Mouse (Mus musculus) CH12.LX (cell line): ENCODE measurements around the gene Neurod2. TPM values are rescaled to one million over a fixed set of nuclear protein-coding genes. Genes with fewer than 3 reads are reported as not detected.

ENCODE experiments used
- DNase-seq: peaks from one replicate; pipeline ENCODE4 v3.0.0-alpha.2; 2013; ENCODE audit errors: extremely low read depth
- H3K27ac ChIP-seq: 2 replicates; pipeline ENCODE4 v1.5.1; 2012; ENCODE audit warnings: low read depth, mild to moderate bottlenecking, control low read depth, moderate library complexity; ENCODE audit not compliant: insufficient read depth
- H3K27me3 ChIP-seq: replicated peaks from 2 replicates; pipeline ENCODE3; 2012; ENCODE audit warnings: inconsistent platforms
- H3K36me3 ChIP-seq, 2 experiments: replicated peaks in 1 of 2; 2 replicates each; pipeline versions ENCODE3 to v1.6.1; 2012; ENCODE audit warnings: inconsistent platforms in 1 of 2, low read length in 1 of 2, mild to moderate bottlenecking in 1 of 2, mixed read lengths in 1 of 2, moderate library complexity in 1 of 2; ENCODE audit not compliant: control insufficient read depth in 1 of 2, insufficient read depth in 1 of 2
- H3K4me1 ChIP-seq, 2 experiments: 2 replicates each; pipeline ENCODE4 v1.6.1; 2012; ENCODE audit warnings: inconsistent platforms in 1 of 2, moderate library complexity in 1 of 2; ENCODE audit not compliant: insufficient read depth in 2 of 2, control insufficient read depth in 1 of 2
- H3K4me2 ChIP-seq: 2 replicates; pipeline ENCODE4 v1.6.1; 2012; ENCODE audit warnings: low read depth, mild to moderate bottlenecking, control low read depth; ENCODE audit not compliant: poor library complexity, insufficient read depth, severe bottlenecking
- H3K4me3 ChIP-seq, 3 experiments: fragments of 150-350 bp in 1 of 3; sonication (generic) in 1 of 3; replicated peaks in 1 of 3; 2 replicates each; pipeline versions ENCODE3 to v1.5.1; 2011 to 2012; ENCODE audit warnings: low read depth in 2 of 3, low read length in 2 of 3, mild to moderate bottlenecking in 2 of 3, moderate library complexity in 2 of 3, control low read depth in 1 of 3, improper control_type of control experiment in 1 of 3, inconsistent platforms in 1 of 3, mixed read lengths in 1 of 3; ENCODE audit not compliant: poor library complexity in 1 of 3
- H3K79me2 ChIP-seq: replicated peaks from 2 replicates; pipeline ENCODE4 v1.6.1; 2012; ENCODE audit warnings: mild to moderate bottlenecking, moderate library complexity; ENCODE audit not compliant: control insufficient read depth, poor library complexity, insufficient read depth, severe bottlenecking; ENCODE audit errors: extremely low read depth
- H3K9ac ChIP-seq: 2 replicates; pipeline ENCODE4 v1.6.1; 2012; ENCODE audit warnings: low read depth, mild to moderate bottlenecking, control low read depth, moderate library complexity; ENCODE audit not compliant: insufficient read depth
- H3K9me3 ChIP-seq: replicated peaks from 2 replicates; pipeline ENCODE3; 2012; ENCODE audit warnings: low read length, inconsistent platforms, mixed read lengths
- BHLHE40 ChIP-seq: IDR thresholded peaks from 2 replicates; pipeline ENCODE4 v1.6.1; 2011; ENCODE audit warnings: mild to moderate bottlenecking, low read depth, low read length, improper control_type of control experiment
- CHD1 ChIP-seq: IDR thresholded peaks from 2 replicates; pipeline ENCODE4 v1.6.1; 2012; ENCODE audit warnings: low read depth, low read length, improper control_type of control experiment, inconsistent platforms
- CTCF ChIP-seq, 2 experiments: IDR thresholded peaks in 1 of 2; conservative IDR thresholded peaks in 1 of 2; 2 replicates each; pipeline ENCODE4 v1.5.1; 2011 to 2012; ENCODE audit warnings: low read depth in 2 of 2, low read length in 2 of 2, improper control_type of control experiment in 1 of 2, inconsistent platforms in 1 of 2, mild to moderate bottlenecking in 1 of 2, moderate library complexity in 1 of 2
- E2F4 ChIP-seq: IDR thresholded peaks from 2 replicates; pipeline ENCODE4 v1.6.1; 2011; ENCODE audit warnings: low read depth, low read length, improper control_type of control experiment; ENCODE audit not compliant: insufficient replicate concordance
- ETS1 ChIP-seq: conservative IDR thresholded peaks from 2 replicates; pipeline ENCODE4 v1.6.1; 2012; ENCODE audit warnings: low read depth, mild to moderate bottlenecking, inconsistent platforms, low read length, improper control_type of control experiment, moderate library complexity
- IRF4 ChIP-seq: IDR thresholded peaks from 2 replicates; pipeline ENCODE4 v1.6.1; 2014; ENCODE audit warnings: low read depth, mild to moderate bottlenecking, inconsistent platforms, low read length, improper control_type of control experiment
- JUND ChIP-seq: conservative IDR thresholded peaks from 2 replicates; pipeline ENCODE4 v1.6.1; 2011; ENCODE audit warnings: low read depth, low read length, improper control_type of control experiment
- KAT2A ChIP-seq: IDR thresholded peaks from 2 replicates; pipeline ENCODE4 v1.6.1; 2012; ENCODE audit warnings: low read length, improper control_type of control experiment, inconsistent platforms; ENCODE audit not compliant: insufficient replicate concordance
- MAFK ChIP-seq: IDR thresholded peaks from 2 replicates; pipeline ENCODE4 v1.6.1; 2011; ENCODE audit warnings: low read length, improper control_type of control experiment; ENCODE audit not compliant: insufficient replicate concordance
- MAZ ChIP-seq: IDR thresholded peaks from 2 replicates; pipeline ENCODE4 v1.6.1; 2012; ENCODE audit warnings: low read depth, mild to moderate bottlenecking, inconsistent platforms, low read length, improper control_type of control experiment, moderate library complexity
- MEF2A ChIP-seq: IDR thresholded peaks from 2 replicates; pipeline ENCODE4 v1.6.1; 2014; ENCODE audit warnings: low read depth, mild to moderate bottlenecking, inconsistent platforms, low read length, improper control_type of control experiment, borderline replicate concordance
- MXI1 ChIP-seq: IDR thresholded peaks from 2 replicates; pipeline ENCODE4 v1.6.1; 2011; ENCODE audit warnings: mild to moderate bottlenecking, low read depth, low read length, improper control_type of control experiment
- PAX5 ChIP-seq: IDR thresholded peaks from 2 replicates; pipeline ENCODE4 v1.6.1; 2012; ENCODE audit warnings: low read length, inconsistent platforms, mixed read lengths
- POLR2A ChIP-seq: IDR thresholded peaks from 2 replicates; pipeline ENCODE4 v1.6.1; 2011; ENCODE audit warnings: low read depth, mild to moderate bottlenecking, improper control_type of control experiment, low read length
- POLR2AphosphoS2 ChIP-seq: IDR thresholded peaks from 2 replicates; pipeline ENCODE4 v1.6.1; 2011; ENCODE audit warnings: low read depth, low read length, improper control_type of control experiment
- RAD21 ChIP-seq: IDR thresholded peaks from 2 replicates; pipeline ENCODE4 v1.6.1; 2011; ENCODE audit warnings: low read depth, mild to moderate bottlenecking, low read length, improper control_type of control experiment, moderate library complexity
- TBP ChIP-seq: conservative IDR thresholded peaks from 2 replicates; pipeline ENCODE4 v1.6.1; 2011; ENCODE audit warnings: low read depth, low read length, improper control_type of control experiment
- UBTF ChIP-seq: IDR thresholded peaks from 2 replicates; pipeline ENCODE4 v1.6.1; 2012; ENCODE audit warnings: low read depth, mild to moderate bottlenecking, inconsistent platforms, low read length, improper control_type of control experiment, moderate library complexity
- USF1 ChIP-seq: IDR thresholded peaks from 2 replicates; pipeline ENCODE4 v1.6.1; 2014; ENCODE audit warnings: low read depth, mild to moderate bottlenecking, inconsistent platforms, low read length, improper control_type of control experiment
- USF2 ChIP-seq: conservative IDR thresholded peaks from 2 replicates; pipeline ENCODE4 v1.6.1; 2011; ENCODE audit warnings: low read depth, low read length, improper control_type of control experiment
- ZC3H11A ChIP-seq: IDR thresholded peaks from 2 replicates; pipeline ENCODE4 v1.6.1; 2012; ENCODE audit warnings: low read depth, mild to moderate bottlenecking, inconsistent platforms, low read length, improper control_type of control experiment
- ZKSCAN1 ChIP-seq: IDR thresholded peaks from 2 replicates; pipeline ENCODE4 v1.6.1; 2012; ENCODE audit warnings: low read depth, inconsistent platforms, low read length, improper control_type of control experiment, borderline replicate concordance
- ZMIZ1 ChIP-seq: IDR thresholded peaks from 2 replicates; pipeline ENCODE4 v1.6.1; 2012; ENCODE audit warnings: low read depth, mild to moderate bottlenecking, inconsistent platforms, low read length, improper control_type of control experiment
- ZNF384 ChIP-seq: IDR thresholded peaks from 2 replicates; pipeline ENCODE4 v1.6.1; 2012; ENCODE audit warnings: low read depth, low read length, improper control_type of control experiment, inconsistent platforms
- dilution Hi-C: fragments of 300-500 bp; cut with MboI; formaldehyde crosslinking; loops from 2 replicates; pipeline ENCODE4 v1.14.3; 2020; ENCODE audit warnings: low sequenced_read_pairs; ENCODE audit not compliant: extremely low pct_unique_long_range_greater_than_20kb, extremely low pct_ligation_motif_present
- in situ Hi-C: fragments of 300-500 bp; cut with MboI; formaldehyde crosslinking; loops from 3 replicates; pipeline ENCODE4 v1.14.3; 2019; ENCODE audit warnings: low sequenced_read_pairs, low pct_ligation_motif_present, low pct_unique_long_range_greater_than_20kb, mixed read lengths
- polyA plus RNA-seq: library from polyadenylated mRNA; unstranded; fragments of >175 nt; gene quantifications from 2 replicates; pipeline ENCODE4 v1.2.1, GENCODE M21; 2012; ENCODE audit warnings: low read depth; ENCODE audit not compliant: insufficient read length
- total RNA-seq, 2 experiments: library from RNA; depleted of rRNA; stranded (reverse); fragments of 300-350 nt in 1 of 2; fragments of >200 nt in 1 of 2; gene quantifications; 2 replicates each; pipeline ENCODE4 v1.2.3; 2012 to 2014

Neurod2 gene
- total and polyA plus RNA-seq, 3 experiments: not detected

- Histone ChIP-seq H3K79me2 (no peaks in the 10 kb centered on the region), H3K4me2 (no peak overlapping the region), H3K36me3 (no peaks in the 10 kb centered on the region), H3K4me1 (peaks cover 2 to 16% of the 10 kb centered on the region in 2 experiments), H3K9me3 (no peaks in the 10 kb centered on the region), H3K27me3 (peaks cover 95% of the 10 kb centered on the region), H3K9ac (no peak overlapping the region), H3K27ac (no peak overlapping the region), H3K4me3 (no peak overlapping the region)
- in situ Hi-C loops: no loop called here
- DNase-seq: no peak
- TF ChIP-seq IRF4: no peak
- TF ChIP-seq CTCF (conservative IDR thresholded peaks at IDR 0.05 in 1 of 2, IDR thresholded peaks at IDR 0.05 in 1 of 2; ENCODE audit: low read depth in 2 of 2, low read length in 2 of 2): no peak
- no peak for TF ChIP-seq ETS1
- TF ChIP-seq POLR2AphosphoS2: no peak
- TF ChIP-seq CHD1: no peak
- TF ChIP-seq USF1: no peak
- no peak for TF ChIP-seq ZKSCAN1
- TF ChIP-seq POLR2A: no peak
- TF ChIP-seq UBTF: no peak
- TF ChIP-seq MAFK: no peak
- TF ChIP-seq E2F4: no peak
- TF ChIP-seq USF2: no peak
- TF ChIP-seq MXI1: no peak
- no peak for TF ChIP-seq PAX5
- TF ChIP-seq KAT2A: no peak
- dilution Hi-C loops: no loop called here
Observed at GRCm38 (mm10) chr11:98298484-98299205, 30.8 kb downstream of the Neurod2 start.

GRCm38 (mm10) chr11:98297778-98298177 lies 31.7 kb downstream of the Neurod2 start:
- dilution Hi-C loops: no loop called here
- in situ Hi-C loops: no loop called here
- no peak overlapping the region for H3K9ac ChIP-seq
- H3K9me3 ChIP-seq: no peaks in the 10 kb centered on the region
- no peak overlapping the region for H3K27ac ChIP-seq
- TF ChIP-seq CHD1 (no peak), MEF2A (no peak), MAFK (no peak), USF2 (no peak), MAZ (no peak), TBP (no peak), RAD21 (no peak), ZMIZ1 (no peak), ZNF384 (no peak), PAX5 (no peak), JUND (no peak), ZC3H11A (no peak), POLR2A (no peak), POLR2AphosphoS2 (no peak), BHLHE40 (no peak)
- no peaks in the 10 kb centered on the region for H3K79me2 ChIP-seq
- H3K4me3 ChIP-seq: no peak overlapping the region
- no peak overlapping the region for H3K4me2 ChIP-seq
- H3K36me3 ChIP-seq: no peaks in the 10 kb centered on the region
- no peak for DNase-seq
- peaks cover 94% of the 10 kb centered on the region for H3K27me3 ChIP-seq
- H3K4me1 ChIP-seq: peaks cover 2 to 16% of the 10 kb centered on the region in 2 experiments
